ENCODE assay signal across 8 mouse cellular contexts in genomic region chr11:46309808-46310555, GRCm38 (mm10). TPM values are rescaled to one million over a fixed set of nuclear protein-coding genes. Genes with fewer than 3 reads are reported as not detected.
A peak's percentile ranks its signal among the peaks of the same experiment; 100 is the strongest.
DNase-seq lines count a peak whose midpoint lies in the region; ATAC-seq lines count a peak whose summit lies in the region.

No protein-coding gene starts in this region.

- H3K27me3 ChIP-seq in kidney, embryonic 15.5 days, result peaks cover 3% of the 10 kb centered on the region; the same call in 1 of the 2 replicates
- H3K27me3 ChIP-seq in kidney, embryonic 14.5 days (ENCODE audit: control insufficient read depth, insufficient read depth, low read length), result no peaks in the 10 kb centered on the region
- H3K27me3 ChIP-seq in limb, embryonic 13.5 days, result no peaks in the 10 kb centered on the region; the same call in 1 of the 2 replicates

- DNase-seq in cerebellum, postnatal 36 days, result peak; percentile 49 to 51
- peak; percentile 84 for DNase-seq in retina, postnatal 1 day
- DNase-seq in lung, postnatal 14 days, result no peak
- DNase-seq in ovary, postnatal 10 days (ENCODE audit: low spot score), result no peak
- no peak for DNase-seq in left cerebral cortex, postnatal 10 days (ENCODE audit: extremely low spot score in 1 of 2, low spot score in 2 of 2)

- intact Hi-C loops in left cerebral cortex, postnatal 10 days (cut with DNase I), result loop anchor here (2.0 kb wide), 1 partner anchor 127 kb away; the partner anchor contains the start of gene Med7

- peaks cover 38% of the 10 kb centered on the region for H3K4me1 ChIP-seq in kidney, embryonic 15.5 days
- peaks cover 8% of the 10 kb centered on the region; the same call in 1 of the 2 replicates for H3K4me1 ChIP-seq in kidney, embryonic 14.5 days (ENCODE audit: control insufficient read depth, insufficient read depth, low read length)
- peaks cover 58% of the 10 kb centered on the region for H3K4me1 ChIP-seq in limb, embryonic 13.5 days

- 0 out of 2 replicates have a peak overlapping the region, but pooled peaks have one; percentile 7 for H3K4me2 ChIP-seq in kidney, embryonic 15.5 days
- no peak overlapping the region for H3K4me2 ChIP-seq in kidney, embryonic 14.5 days (replicated peaks; ENCODE audit: low read depth, low read length)
- peak overlapping the region; percentile 97 for H3K4me2 ChIP-seq in limb, embryonic 13.5 days (replicated peaks)

- no peak for ATAC-seq in kidney, embryonic 15.5 days (replicated peaks; ENCODE audit: low FRiP score)
- no peak for ATAC-seq in kidney, embryonic 14.5 days (ENCODE audit: low FRiP score, low TSS enrichment)
- ATAC-seq in limb, embryonic 13.5 days (ENCODE audit: low FRiP score, low read depth), result no peak

- 73% methylated on average over 10 of the region's 10 CpGs for WGBS in kidney, embryonic 15.5 days
- 69% methylated on average over 10 of the region's 10 CpGs for WGBS in kidney, embryonic 14.5 days
- WGBS in limb, embryonic 13.5 days, result 67% methylated on average over 10 of the region's 10 CpGs

- no peak overlapping the region for H3K4me3 ChIP-seq in kidney, embryonic 15.5 days (replicated peaks)
- H3K4me3 ChIP-seq in kidney, embryonic 14.5 days (ENCODE audit: low read length), result no peak overlapping the region
- no peak overlapping the region for H3K4me3 ChIP-seq in limb, embryonic 13.5 days

- no peak overlapping the region for H3K9ac ChIP-seq in kidney, embryonic 15.5 days
- no peak overlapping the region for H3K9ac ChIP-seq in kidney, embryonic 14.5 days (ENCODE audit: low read depth, low read length)
- H3K9ac ChIP-seq in limb, embryonic 13.5 days, result no peak overlapping the region

- H3K27ac ChIP-seq in kidney, embryonic 15.5 days, result 0 out of 2 replicates have a peak overlapping the region, but pooled peaks have one; percentile 27
- H3K27ac ChIP-seq in kidney, embryonic 14.5 days (ENCODE audit: low read depth, low read length), result no peak overlapping the region
- peak overlapping the region; percentile 11; the same call in 1 of the 2 replicates for H3K27ac ChIP-seq in limb, embryonic 13.5 days

- H3K9me3 ChIP-seq in kidney, embryonic 15.5 days (replicated peaks), result no peaks in the 10 kb centered on the region
- H3K9me3 ChIP-seq in kidney, embryonic 14.5 days (ENCODE audit: control insufficient read depth, low read length), result no peaks in the 10 kb centered on the region
- H3K9me3 ChIP-seq in limb, embryonic 13.5 days, result no peaks in the 10 kb centered on the region

- H3K36me3 ChIP-seq in kidney, embryonic 15.5 days, result no peaks in the 10 kb centered on the region
- H3K36me3 ChIP-seq in kidney, embryonic 14.5 days (ENCODE audit: control insufficient read depth, insufficient read depth, low read length), result no peaks in the 10 kb centered on the region
- no peaks in the 10 kb centered on the region for H3K36me3 ChIP-seq in limb, embryonic 13.5 days

RNA-seq across cellular contexts. Expression of gene Cyfip2, which starts 2.7 kb away (rescaled TPM):
- polyA plus RNA-seq in kidney, embryonic 15.5 days (2015; fragmentation: Nextera tagmentation; extraction: Ambion mirVana), result 15.3 and 15.5 TPM in 2 replicates
- 9.4 and 19.2 TPM in 2 replicates for polyA plus RNA-seq in kidney, embryonic 14.5 days (2014; fragmentation: Nextera tagmentation; extraction: Ambion mirVana)
- polyA plus RNA-seq in limb, embryonic 13.5 days (2015; fragmentation: Nextera tagmentation; extraction: Ambion mirVana), result 11.0 and 14.1 TPM in 2 replicates
- total RNA-seq in left cerebral cortex, postnatal 10 days (2021), result 100 to 1,000 TPM; 303 to 311 TPM

Comparison
In these comparisons a context has a peak if more than half of its experiments do, and no peak if none do; other contexts are left out.
1. DNase-seq: peak in cerebellum, postnatal 36 days (2 of 2) and retina, postnatal 1 day (single experiment); none in lung, postnatal 14 days (single experiment), ovary, postnatal 10 days (single experiment) and left cerebral cortex, postnatal 10 days (0 of 2).